Mouse (Mus musculus): Measurements from ENCODE around the gene Elof1. TPM values are rescaled to one million over a fixed set of nuclear protein-coding genes. Genes with fewer than 3 reads are reported as not detected.
"Not testable (repeated sequence)": the region's sequence is repeated elsewhere in the genome, so short reads cannot be mapped to it uniquely, and the experiment has no call there.

Gene Elof1
- polyA plus RNA-seq, 1 experiment from 2014 or later, result 96.9 TPM

GRCm38 (mm10) chr9:22153810-22154209 is 36.8 kb upstream of the Elof1 start:
- Histone ChIP-seq H3K4me2 (no peak overlapping the region), H3K9ac (no peak overlapping the region), H3K36me3 (no peaks in the 10 kb centered on the region), H3K9me3 (replicated peaks) (no peaks in the 10 kb centered on the region), H3K27me3 (no peaks in the 10 kb centered on the region), H3K4me1 (replicated peaks) (peaks cover 16% of the 10 kb centered on the region), H3K4me3 (no peak overlapping the region), H3K27ac (no peak overlapping the region)
- WGBS, result 85% methylated on average over 3 of the region's 3 CpGs
- no peak for ATAC-seq (replicated peaks; ENCODE audit: insufficient number of reproducible peaks, insufficient read depth, low FRiP score, low read depth)

- ATAC-seq (replicated peaks; ENCODE audit: insufficient number of reproducible peaks, insufficient read depth, low FRiP score, low read depth), result no peak
- no peaks in the 10 kb centered on the region for H3K9me3 ChIP-seq (replicated peaks)
- H3K27ac ChIP-seq, result no peak overlapping the region
- no peak overlapping the region for H3K9ac ChIP-seq
- no peak overlapping the region for H3K4me2 ChIP-seq
- no peaks in the 10 kb centered on the region for H3K27me3 ChIP-seq
- no peak overlapping the region for H3K4me3 ChIP-seq
- WGBS, result 75% methylated on average over 2 of the region's 2 CpGs
- no peaks in the 10 kb centered on the region for H3K36me3 ChIP-seq
- H3K4me1 ChIP-seq (replicated peaks), result peaks cover 2% of the 10 kb centered on the region; the same call in 1 of the 2 replicates
These were observed 34.0 kb upstream of the Elof1 start for GRCm38 (mm10) chr9:22150946-22151345.

GRCm38 (mm10) chr9:22150249-22150693 is 33.3 kb upstream of the Elof1 start:
- H3K4me1 ChIP-seq (replicated peaks); H3K27ac ChIP-seq; H3K4me3 ChIP-seq; ATAC-seq (replicated peaks; ENCODE audit: insufficient number of reproducible peaks, insufficient read depth, low FRiP score, low read depth); H3K9ac ChIP-seq; H3K27me3 ChIP-seq; H3K4me2 ChIP-seq; H3K9me3 ChIP-seq (replicated peaks); H3K36me3 ChIP-seq: not testable (repeated sequence)
- 74% methylated on average over 7 of the region's 7 CpGs for WGBS

- H3K27me3 ChIP-seq, result no peaks in the 10 kb centered on the region
- H3K4me3 ChIP-seq, result no peak overlapping the region
- no peaks in the 10 kb centered on the region for H3K9me3 ChIP-seq (replicated peaks)
- no peak overlapping the region for H3K9ac ChIP-seq
- no peaks in the 10 kb centered on the region for H3K36me3 ChIP-seq
- WGBS, result 62% methylated on average over 20 of the region's 20 CpGs
- H3K27ac ChIP-seq, result no peak overlapping the region
- ATAC-seq (replicated peaks; ENCODE audit: insufficient number of reproducible peaks, insufficient read depth, low FRiP score, low read depth), result no peak
- no peak overlapping the region for H3K4me2 ChIP-seq
- H3K4me1 ChIP-seq (replicated peaks), result no peaks in the 10 kb centered on the region
These were observed 32.7 kb upstream of the Elof1 start for GRCm38 (mm10) chr9:22149426-22150248.

- H3K27me3 ChIP-seq, result no peaks in the 10 kb centered on the region
- no peak overlapping the region for H3K9ac ChIP-seq
- H3K4me3 ChIP-seq, result no peak overlapping the region
- no peaks in the 10 kb centered on the region for H3K4me1 ChIP-seq (replicated peaks)
- H3K4me2 ChIP-seq, result no peak overlapping the region
- no peaks in the 10 kb centered on the region for H3K36me3 ChIP-seq
- H3K9me3 ChIP-seq (replicated peaks), result no peaks in the 10 kb centered on the region
- no peak for ATAC-seq (replicated peaks; ENCODE audit: insufficient number of reproducible peaks, insufficient read depth, low FRiP score, low read depth)
- H3K27ac ChIP-seq, result no peak overlapping the region
- WGBS, result 75% methylated on average over 8 of the region's 8 CpGs
These were observed 27.5 kb upstream of the Elof1 start for GRCm38 (mm10) chr9:22144304-22144965.

- 48% methylated on average over 17 of the region's 17 CpGs for WGBS
- no peak; the same call in 1 of the 2 replicates for ATAC-seq (replicated peaks; ENCODE audit: insufficient number of reproducible peaks, insufficient read depth, low FRiP score, low read depth)
These were observed 26.4 kb upstream of the Elof1 start for GRCm38 (mm10) chr9:22143108-22144037.

GRCm38 (mm10) chr9:22139746-22140145 is 22.8 kb upstream of the Elof1 start:
- Histone ChIP-seq H3K27ac (no peak overlapping the region), H3K9me3 (replicated peaks) (no peaks in the 10 kb centered on the region), H3K27me3 (no peaks in the 10 kb centered on the region), H3K36me3 (no peaks in the 10 kb centered on the region), H3K4me1 (replicated peaks) (no peaks in the 10 kb centered on the region), H3K9ac (no peak overlapping the region), H3K4me3 (no peak overlapping the region), H3K4me2 (no peak overlapping the region)
- ATAC-seq (replicated peaks; ENCODE audit: insufficient number of reproducible peaks, insufficient read depth, low FRiP score, low read depth), result no peak
- 79% methylated on average over 5 of the region's 5 CpGs for WGBS

More at GRCm38 (mm10) chr9:22143108-22144037, 26.4 kb upstream of the Elof1 start:
- Histone ChIP-seq H3K9ac (no peak overlapping the region), H3K36me3 (no peaks in the 10 kb centered on the region), H3K4me1 (replicated peaks) (no peaks in the 10 kb centered on the region), H3K27me3 (no peaks in the 10 kb centered on the region), H3K4me3 (no peak overlapping the region), H3K9me3 (replicated peaks) (no peaks in the 10 kb centered on the region), H3K27ac (no peak overlapping the region), H3K4me2 (no peak overlapping the region)

- Histone ChIP-seq H3K9me3 (replicated peaks) (no peaks in the 10 kb centered on the region), H3K27me3 (no peaks in the 10 kb centered on the region), H3K4me2 (no peak overlapping the region), H3K4me1 (replicated peaks) (no peaks in the 10 kb centered on the region), H3K4me3 (no peak overlapping the region), H3K27ac (no peak overlapping the region), H3K36me3 (no peaks in the 10 kb centered on the region), H3K9ac (no peak overlapping the region)
- ATAC-seq (replicated peaks; ENCODE audit: insufficient number of reproducible peaks, insufficient read depth, low FRiP score, low read depth), result no peak
- 33% methylated on average over 2 of the region's 2 CpGs for WGBS
These were observed 21.5 kb upstream of the Elof1 start for GRCm38 (mm10) chr9:22138480-22138879.

- WGBS, result 26% methylated on average over 23 of the region's 23 CpGs
- Histone ChIP-seq H3K27ac (no peak overlapping the region), H3K4me2 (peak overlapping the region; percentile 12; the same call in 1 of the 2 replicates), H3K9me3 (replicated peaks) (no peaks in the 10 kb centered on the region), H3K27me3 (no peaks in the 10 kb centered on the region), H3K36me3 (no peaks in the 10 kb centered on the region), H3K4me1 (replicated peaks) (peaks cover under 1% of the 10 kb centered on the region; the same call in 1 of the 2 replicates), H3K4me3 (no peak overlapping the region), H3K9ac (no peak overlapping the region)
- 0 out of 2 replicates have a peak, but pooled peaks have one; percentile 19 for ATAC-seq (replicated peaks; ENCODE audit: insufficient number of reproducible peaks, insufficient read depth, low FRiP score, low read depth)
These were observed 20.0 kb upstream of the Elof1 start for GRCm38 (mm10) chr9:22136765-22137547.

- H3K4me2 ChIP-seq, result no peak within 1 kb of the TSS
- peaks cover 10% of the 10 kb centered on the region for H3K4me1 ChIP-seq (replicated peaks)
- H3K36me3 ChIP-seq, result no peaks in the 10 kb centered on the region
- H3K9me3 ChIP-seq (replicated peaks), result no peaks in the 10 kb centered on the region
- H3K9ac ChIP-seq, result no peak within 1 kb of the TSS
- no peak within 1 kb of the TSS for H3K4me3 ChIP-seq
- 72% methylated on average over 7 of the region's 7 CpGs for WGBS
- no peak for ATAC-seq (replicated peaks; ENCODE audit: insufficient number of reproducible peaks, insufficient read depth, low FRiP score, low read depth)
- H3K27ac ChIP-seq, result no peak within 1 kb of the TSS
- no peaks in the 10 kb centered on the region for H3K27me3 ChIP-seq
These were observed 18.8 kb upstream of the Elof1 start, which contains the start of gene Acp5 for GRCm38 (mm10) chr9:22135644-22136390. Gene Acp5, minus strand, starts transcription at chr9:22135711.

Measured in heart, embryonic 15.5 days (tissue).